Mouse (Mus musculus): ENCODE data around the gene Clmn. TPM values are rescaled to one million over a fixed set of nuclear protein-coding genes. Genes with fewer than 3 reads are reported as not detected.
"Not testable (repeated sequence)": the region's sequence is repeated elsewhere in the genome, so short reads cannot be mapped to it uniquely, and the experiment has no call there.

Gene Clmn
- polyA plus RNA-seq, 1 experiment from 2014 or later: 5.5 TPM

GRCm38 (mm10) chr12:104737666-104738065 is 127.2 kb downstream of the Clmn start:
- Histone ChIP-seq H3K27ac (replicated peaks) (no peak overlapping the region), H3K9me3 (ENCODE audit: control insufficient read depth, low read length) (no peaks in the 10 kb centered on the region), H3K36me3 (ENCODE audit: control insufficient read depth, insufficient read depth, low read length) (no peaks in the 10 kb centered on the region; the same call in 1 of the 2 replicates), H3K4me2 (replicated peaks; ENCODE audit: low read depth) (no peak overlapping the region), H3K4me1 (replicated peaks; ENCODE audit: control insufficient read depth, insufficient read depth) (peaks cover 4% of the 10 kb centered on the region; the same call in 1 of the 2 replicates), H3K9ac (ENCODE audit: low read length) (no peak overlapping the region), H3K4me3 (ENCODE audit: low read depth, low read length) (no peak overlapping the region), H3K27me3 (ENCODE audit: control insufficient read depth, insufficient read depth, low read length) (no peaks in the 10 kb centered on the region)
- ATAC-seq (ENCODE audit: low FRiP score, low TSS enrichment) (no peak), DNase-seq (ENCODE audit: low spot score) (no peak)
- TF ChIP-seq CTCF (IDR thresholded peaks at IDR 0.05; ENCODE audit: low read depth): no peak
- TF ChIP-seq EP300 (optimal IDR thresholded peaks at IDR 0.05): no peak
- WGBS: 83% methylated on average over 10 of the region's 10 CpGs

GRCm38 (mm10) chr12:104735993-104736395 is 128.9 kb downstream of the Clmn start:
- no peak overlapping the region for H3K4me3 ChIP-seq (ENCODE audit: low read depth, low read length)
- H3K27ac ChIP-seq (replicated peaks): no peak overlapping the region
- no peak overlapping the region for H3K9ac ChIP-seq (ENCODE audit: low read length)
- H3K27me3 ChIP-seq (ENCODE audit: control insufficient read depth, insufficient read depth, low read length): no peaks in the 10 kb centered on the region
- H3K4me2 ChIP-seq (replicated peaks; ENCODE audit: low read depth): no peak overlapping the region
- ATAC-seq (ENCODE audit: low FRiP score, low TSS enrichment) (no peak), DNase-seq (ENCODE audit: low spot score) (no peak)
- no peak for TF ChIP-seq EP300 (optimal IDR thresholded peaks at IDR 0.05)
- no peak for TF ChIP-seq CTCF (IDR thresholded peaks at IDR 0.05; ENCODE audit: low read depth)
- no peaks in the 10 kb centered on the region for H3K9me3 ChIP-seq (ENCODE audit: control insufficient read depth, low read length)
- WGBS: 40% methylated on average over 3 of the region's 3 CpGs
- peaks cover 2% of the 10 kb centered on the region; the same call in 1 of the 2 replicates for H3K4me1 ChIP-seq (replicated peaks; ENCODE audit: control insufficient read depth, insufficient read depth)
- H3K36me3 ChIP-seq (ENCODE audit: control insufficient read depth, insufficient read depth, low read length): no peaks in the 10 kb centered on the region; the same call in none of the 2 replicates

GRCm38 (mm10) chr12:104733165-104733564 is 131.7 kb downstream of the Clmn start:
- no peaks in the 10 kb centered on the region for H3K9me3 ChIP-seq (ENCODE audit: control insufficient read depth, low read length)
- no peak overlapping the region for H3K4me3 ChIP-seq (ENCODE audit: low read depth, low read length)
- no peaks in the 10 kb centered on the region for H3K27me3 ChIP-seq (ENCODE audit: control insufficient read depth, insufficient read depth, low read length)
- ATAC-seq (ENCODE audit: low FRiP score, low TSS enrichment) (no peak), DNase-seq (ENCODE audit: low spot score) (no peak)
- no peaks in the 10 kb centered on the region; the same call in none of the 2 replicates for H3K36me3 ChIP-seq (ENCODE audit: control insufficient read depth, insufficient read depth, low read length)
- H3K27ac ChIP-seq (replicated peaks): no peak overlapping the region
- TF ChIP-seq CTCF (IDR thresholded peaks at IDR 0.05; ENCODE audit: low read depth) (no peak), EP300 (optimal IDR thresholded peaks at IDR 0.05) (no peak)
- no peak overlapping the region for H3K9ac ChIP-seq (ENCODE audit: low read length)
- no peak overlapping the region for H3K4me2 ChIP-seq (replicated peaks; ENCODE audit: low read depth)
- H3K4me1 ChIP-seq (replicated peaks; ENCODE audit: control insufficient read depth, insufficient read depth): no peaks in the 10 kb centered on the region

GRCm38 (mm10) chr12:104731782-104732181 is 133.1 kb downstream of the Clmn start:
- H3K9ac ChIP-seq (ENCODE audit: low read length): no peak overlapping the region
- TF ChIP-seq CTCF (IDR thresholded peaks at IDR 0.05; ENCODE audit: low read depth): no peak
- no peak for TF ChIP-seq EP300 (optimal IDR thresholded peaks at IDR 0.05)
- H3K27me3 ChIP-seq (ENCODE audit: control insufficient read depth, insufficient read depth, low read length): no peaks in the 10 kb centered on the region
- no peak for DNase-seq (ENCODE audit: low spot score)
- no peaks in the 10 kb centered on the region; the same call in none of the 2 replicates for H3K36me3 ChIP-seq (ENCODE audit: control insufficient read depth, insufficient read depth, low read length)
- no peak overlapping the region for H3K4me2 ChIP-seq (replicated peaks; ENCODE audit: low read depth)
- no peak overlapping the region for H3K4me3 ChIP-seq (ENCODE audit: low read depth, low read length)
- no peak for ATAC-seq (ENCODE audit: low FRiP score, low TSS enrichment)
- 84% methylated on average over 3 of the region's 3 CpGs for whole genome bisulfite sequencing
- no peaks in the 10 kb centered on the region for H3K9me3 ChIP-seq (ENCODE audit: control insufficient read depth, low read length)
- no peaks in the 10 kb centered on the region for H3K4me1 ChIP-seq (replicated peaks; ENCODE audit: control insufficient read depth, insufficient read depth)
- H3K27ac ChIP-seq (replicated peaks): no peak overlapping the region

- H3K9ac ChIP-seq (ENCODE audit: low read length); ATAC-seq (ENCODE audit: low FRiP score, low TSS enrichment); H3K9me3 ChIP-seq (ENCODE audit: control insufficient read depth, low read length); H3K4me1 ChIP-seq (replicated peaks; ENCODE audit: control insufficient read depth, insufficient read depth); H3K27ac ChIP-seq (replicated peaks); H3K4me2 ChIP-seq (replicated peaks; ENCODE audit: low read depth); H3K27me3 ChIP-seq (ENCODE audit: control insufficient read depth, insufficient read depth, low read length); H3K4me3 ChIP-seq (ENCODE audit: low read depth, low read length); DNase-seq (ENCODE audit: low spot score): not testable (repeated sequence)
- peaks cover 10% of the 10 kb centered on the region for H3K36me3 ChIP-seq (ENCODE audit: control insufficient read depth, insufficient read depth, low read length)
- 86% methylated on average over 2 of the region's 2 CpGs for WGBS
These were observed 138.4 kb downstream of the Clmn start for GRCm38 (mm10) chr12:104726436-104726835.

GRCm38 (mm10) chr12:104722056-104722455 is 142.8 kb downstream of the Clmn start:
- Histone ChIP-seq H3K4me3 (ENCODE audit: low read depth, low read length) (no peak overlapping the region), H3K4me2 (replicated peaks; ENCODE audit: low read depth) (no peak overlapping the region), H3K9ac (ENCODE audit: low read length) (no peak overlapping the region), H3K27me3 (ENCODE audit: control insufficient read depth, insufficient read depth, low read length) (no peaks in the 10 kb centered on the region), H3K4me1 (replicated peaks; ENCODE audit: control insufficient read depth, insufficient read depth) (no peaks in the 10 kb centered on the region), H3K9me3 (ENCODE audit: control insufficient read depth, low read length) (no peaks in the 10 kb centered on the region), H3K36me3 (ENCODE audit: control insufficient read depth, insufficient read depth, low read length) (peaks cover 10% of the 10 kb centered on the region), H3K27ac (replicated peaks) (no peak overlapping the region)
- WGBS: 93% methylated on average over 10 of the region's 10 CpGs
- DNase-seq (ENCODE audit: low spot score) (no peak), ATAC-seq (ENCODE audit: low FRiP score, low TSS enrichment) (no peak)
- TF ChIP-seq EP300 (optimal IDR thresholded peaks at IDR 0.05) (no peak), CTCF (IDR thresholded peaks at IDR 0.05; ENCODE audit: low read depth) (no peak)
